8 mouse cellular contexts compared by ENCODE assay signal in the genomic region with DNA sequence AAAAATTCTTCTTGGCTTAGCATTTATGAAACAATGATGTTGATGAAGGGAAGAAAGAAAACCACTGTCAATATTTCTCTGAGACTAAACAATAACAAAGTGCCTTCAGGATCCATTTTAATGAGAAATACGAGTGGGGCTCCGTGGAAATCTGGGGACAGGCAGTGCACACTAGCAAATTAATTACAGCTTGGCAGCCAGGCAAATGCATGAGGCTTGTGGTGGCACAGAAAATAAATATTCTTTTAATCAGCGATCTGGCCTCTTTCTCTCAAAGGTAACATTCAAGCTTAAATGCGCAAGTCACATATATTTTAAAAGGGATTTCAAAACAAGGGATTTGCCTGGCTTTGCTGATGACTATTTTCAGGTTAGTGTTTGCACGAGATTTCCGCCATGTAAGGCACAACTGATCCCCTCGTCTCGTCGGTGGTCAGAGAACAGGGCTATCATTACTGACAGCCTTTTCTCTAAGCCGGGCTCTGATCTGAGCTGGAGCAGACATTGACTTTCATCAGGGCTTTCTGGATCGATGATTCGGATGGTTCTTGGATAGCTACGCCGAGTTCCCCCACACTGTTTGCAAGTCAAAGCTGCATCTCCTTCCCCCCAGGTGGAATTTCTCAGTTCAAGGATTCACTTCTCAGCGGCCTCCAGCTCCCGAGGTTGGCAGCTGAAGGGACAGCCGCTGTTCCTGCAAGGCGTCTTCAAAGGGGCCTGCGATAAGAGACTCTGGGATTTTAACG.
A peak's percentile ranks its signal among the peaks of the same experiment; 100 is the strongest.
DNase-seq lines count a peak whose midpoint lies in the region; ATAC-seq and TF ChIP-seq lines count a peak whose summit lies in the region.

No protein-coding gene starts in this region.

- WGBS in intestine, embryonic 14.5 days = 12% methylated on average over 20 of the region's 20 CpGs
- WGBS in intestine, postnatal 0 days = 18% methylated on average over 20 of the region's 20 CpGs
- WGBS in hindbrain, embryonic 10.5 days = 17% methylated on average over 20 of the region's 20 CpGs

- H3K27ac ChIP-seq in intestine, embryonic 14.5 days (ENCODE audit: low read depth) = no peak overlapping the region
- no peak overlapping the region for H3K27ac ChIP-seq in intestine, postnatal 0 days (ENCODE audit: low read depth, low read length)
- H3K27ac ChIP-seq in hindbrain, embryonic 10.5 days = peak overlapping the region; percentile 62

- DNase-seq in intestine, embryonic 14.5 days (ENCODE audit: low spot score) = peak; percentile 56
- DNase-seq in embryo, embryonic 10.5 days (ENCODE audit: low spot score) = peak; percentile 40
- peak; percentile 30 for DNase-seq in hindbrain, embryonic 10.5 days (ENCODE audit: low spot score)
- peak; percentile 16 for DNase-seq in mesoderm, embryonic 11.5 days (ENCODE audit: low read depth, low spot score)
- no peak for DNase-seq in urinary bladder, postnatal 36 days (ENCODE audit: low spot score in 2 of 2)
- no peak for DNase-seq in kidney, postnatal 14 days

- no peak for TF ChIP-seq CTCF in intestine, postnatal 0 days (IDR thresholded peaks at IDR 0.05; ENCODE audit: low read depth)

- no peak for ATAC-seq in intestine, embryonic 14.5 days (replicated peaks; ENCODE audit: low FRiP score, low TSS enrichment, low read depth)
- ATAC-seq in intestine, postnatal 0 days = no peak
- no peak for ATAC-seq in erythroid progenitor cell, adult 5-6 weeks (replicated peaks; ENCODE audit: low FRiP score, poor library complexity, severe bottlenecking)

- no peaks in the 10 kb centered on the region for H3K36me3 ChIP-seq in intestine, embryonic 14.5 days (ENCODE audit: control insufficient read depth, insufficient read depth, low read length)
- no peaks in the 10 kb centered on the region for H3K36me3 ChIP-seq in intestine, postnatal 0 days (ENCODE audit: control insufficient read depth, insufficient read depth)
- no peaks in the 10 kb centered on the region for H3K36me3 ChIP-seq in hindbrain, embryonic 10.5 days

- peak overlapping the region; percentile 21 for H3K4me3 ChIP-seq in intestine, embryonic 14.5 days (ENCODE audit: low read depth, low read length)
- no peak overlapping the region for H3K4me3 ChIP-seq in intestine, postnatal 0 days (ENCODE audit: low read depth, low read length)
- peak overlapping the region; percentile 42 for H3K4me3 ChIP-seq in hindbrain, embryonic 10.5 days

- peak overlapping the region; percentile 45 for H3K4me2 ChIP-seq in intestine, embryonic 14.5 days (ENCODE audit: low read length)
- H3K4me2 ChIP-seq in intestine, postnatal 0 days (replicated peaks; ENCODE audit: low read depth) = no peak overlapping the region; the same call in 1 of the 2 replicates

- no peaks in the 10 kb centered on the region for H3K27me3 ChIP-seq in intestine, embryonic 14.5 days (replicated peaks; ENCODE audit: control insufficient read depth, insufficient read depth, low read length)
- H3K27me3 ChIP-seq in intestine, postnatal 0 days (replicated peaks; ENCODE audit: control insufficient read depth, insufficient read depth, low read length) = no peaks in the 10 kb centered on the region
- no peaks in the 10 kb centered on the region for H3K27me3 ChIP-seq in hindbrain, embryonic 10.5 days (ENCODE audit: insufficient read depth, poor library complexity, severe bottlenecking)

- 0 out of 2 replicates have a peak, but pooled peaks cover 8% of the 10 kb centered on the region for H3K4me1 ChIP-seq in intestine, embryonic 14.5 days (replicated peaks; ENCODE audit: control insufficient read depth, insufficient read depth, low read length)
- H3K4me1 ChIP-seq in intestine, postnatal 0 days (replicated peaks; ENCODE audit: control insufficient read depth, insufficient read depth, low read length) = no peaks in the 10 kb centered on the region
- H3K4me1 ChIP-seq in hindbrain, embryonic 10.5 days (replicated peaks) = peaks cover 20% of the 10 kb centered on the region

- no peak overlapping the region for H3K9ac ChIP-seq in intestine, embryonic 14.5 days (ENCODE audit: low read length)
- H3K9ac ChIP-seq in intestine, postnatal 0 days (ENCODE audit: low read depth, low read length) = no peak overlapping the region

- H3K9me3 ChIP-seq in intestine, embryonic 14.5 days (ENCODE audit: control insufficient read depth, low read length) = no peaks in the 10 kb centered on the region
- no peaks in the 10 kb centered on the region for H3K9me3 ChIP-seq in intestine, postnatal 0 days (ENCODE audit: control insufficient read depth)
- H3K9me3 ChIP-seq in hindbrain, embryonic 10.5 days = no peaks in the 10 kb centered on the region

Comparison
In these comparisons a context has a peak if more than half of its experiments do, and no peak if none do; other contexts are left out.
1. DNase-seq: peak in intestine, embryonic 14.5 days (single experiment), embryo, embryonic 10.5 days (single experiment), hindbrain, embryonic 10.5 days (single experiment) and mesoderm, embryonic 11.5 days (single experiment); none in urinary bladder, postnatal 36 days (0 of 2) and kidney, postnatal 14 days (single experiment).